Mouse (Mus musculus) stomach, postnatal 0 days (tissue): Measurements from ENCODE around the gene Gabpb2.

ENCODE experiments used
- CTCF ChIP-seq: IDR thresholded peaks from 2 replicates; pipeline ENCODE4 v1.5.1; 2016; ENCODE audit warnings: antibody characterized with exemption, low read depth, mild to moderate bottlenecking, moderate library complexity
- EP300 ChIP-seq: optimal IDR thresholded peaks from 2 replicates; pipeline ENCODE3; 2016; ENCODE audit warnings: antibody characterized with exemption

DNA sequence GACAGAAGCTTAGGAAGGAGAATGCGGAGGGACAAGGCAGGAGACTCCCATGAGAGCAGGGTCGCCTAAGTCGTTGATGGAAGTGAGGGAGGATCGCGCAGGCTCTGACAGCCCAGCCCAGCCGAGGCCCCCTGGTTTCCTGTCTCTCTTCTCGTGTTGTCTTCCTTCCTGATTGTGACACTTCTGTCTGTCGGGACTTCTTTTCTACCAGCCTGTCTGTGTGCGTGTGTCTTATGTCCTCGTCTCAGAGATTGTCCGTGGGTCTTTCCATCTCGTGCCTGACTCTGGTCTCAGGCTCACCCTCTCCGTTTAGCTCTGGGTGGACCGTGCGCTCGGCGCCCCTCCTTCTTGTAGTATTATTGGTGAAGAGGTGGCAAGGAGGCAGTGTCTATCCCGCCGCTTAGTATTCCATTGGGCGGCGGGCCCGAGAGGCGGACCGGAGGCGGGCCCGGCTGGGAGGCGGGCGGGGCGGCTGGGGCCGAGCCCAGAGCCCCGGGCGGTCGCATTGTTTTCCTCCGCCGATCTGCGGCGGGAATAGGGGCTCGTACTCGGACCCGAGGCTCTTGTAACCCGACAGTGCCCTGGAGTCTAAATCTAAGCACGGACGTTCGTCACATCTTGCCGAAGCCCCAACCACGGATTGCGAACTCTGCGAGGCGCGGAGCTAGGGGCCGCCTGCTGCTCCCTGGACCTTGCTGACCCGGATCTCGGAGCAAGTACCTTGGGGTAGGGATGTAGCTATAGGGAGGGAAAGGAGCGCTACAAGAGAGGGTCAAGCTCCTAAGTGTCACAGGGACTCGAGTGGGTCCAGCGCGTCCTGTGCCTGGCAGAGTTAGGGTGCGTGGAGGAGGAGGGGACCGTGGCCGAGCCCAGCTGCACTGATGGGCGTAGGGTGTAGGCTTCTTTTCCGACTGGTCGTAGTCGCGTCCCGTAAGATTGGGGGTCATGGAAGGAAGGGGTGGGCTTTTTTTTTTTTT lies 57.4 kb downstream of the Gabpb2 start, which contains the start of gene Sema6c:
- TF ChIP-seq CTCF (peak; percentile 9; the same call in 1 of the 2 replicates), EP300 (no peak)
